Mouse (Mus musculus): ENCODE data around the gene Usp35. TPM values are rescaled to one million over a fixed set of nuclear protein-coding genes. Genes with fewer than 3 reads are reported as not detected.

Usp35 gene
- polyA plus RNA-seq (2012; rRNA removed) (0.29 and 0.36 TPM in 2 replicates), polyA plus RNA-seq (2014; fragmentation: Nextera tagmentation; extraction: Ambion mirVana) (0.14 and 0.18 TPM in 2 replicates)

DNA sequence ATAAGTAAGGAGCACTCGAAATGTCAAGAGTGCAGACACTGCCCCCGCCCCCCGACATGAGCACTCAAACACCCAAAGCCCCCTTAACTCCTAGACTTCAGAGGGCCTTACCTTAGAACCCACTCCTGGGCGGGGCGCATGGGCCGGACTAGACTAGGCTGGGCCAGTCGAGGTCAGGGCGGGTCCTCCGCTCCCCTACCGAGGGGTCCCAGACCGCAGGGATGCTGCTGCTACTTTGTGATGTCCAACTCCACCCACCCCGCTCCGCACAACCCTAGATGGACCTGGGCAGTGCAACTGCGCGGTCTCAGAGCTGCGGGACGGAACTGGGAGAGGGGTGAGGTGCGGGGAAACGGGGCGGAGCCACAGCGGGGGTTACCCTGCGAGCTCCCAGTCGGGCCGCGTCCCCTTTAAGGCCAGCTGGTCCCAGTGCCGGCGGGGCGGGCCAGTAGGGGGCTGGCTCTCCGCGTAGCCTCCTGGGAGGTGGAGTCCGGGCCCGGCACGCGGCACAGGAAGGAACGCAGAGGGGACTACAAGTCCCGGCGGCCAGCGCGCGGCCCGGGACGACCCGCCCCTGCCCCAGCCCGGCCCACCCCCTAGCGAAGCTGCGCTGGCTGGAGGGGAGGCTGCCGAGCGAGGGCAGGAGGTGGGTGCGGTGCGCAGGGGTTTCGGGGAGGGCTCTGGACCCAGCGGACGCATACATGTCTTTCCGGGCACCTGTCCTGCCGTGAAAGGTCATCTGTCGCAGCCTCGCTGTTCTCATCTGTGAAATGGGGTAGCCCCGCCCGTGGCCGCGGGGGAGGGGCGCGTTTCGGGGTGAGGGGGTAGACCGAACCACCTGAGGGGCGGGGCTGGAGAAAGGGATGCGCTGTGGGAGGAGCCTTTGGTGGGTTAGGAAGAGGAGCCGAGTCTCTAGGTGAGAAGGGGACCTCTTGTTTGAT lies at the start of gene Usp35, which contains the start of gene Kctd21:
Gene Usp35 (minus strand): TSS at position 295 of the 941 bp plus-strand sequence.
Gene Kctd21 (plus strand): TSS at position 602 of the 941 bp plus-strand sequence.
- no peaks in the 10 kb centered on the region for H3K36me3 ChIP-seq (replicated peaks; ENCODE audit: control insufficient read depth, insufficient read depth, low read depth)
- peaks cover 5 to 9% of the 10 kb centered on the region in 2 experiments for H3K4me1 ChIP-seq (replicated peaks; ENCODE audit: control insufficient read depth in 2 of 2, insufficient read depth in 2 of 2, low read length in 1 of 2)
- H3K4me2 ChIP-seq (ENCODE audit: low read depth) = peak within 1 kb of the TSS; percentile 95
- TF ChIP-seq CTCF (IDR thresholded peaks at IDR 0.05; ENCODE audit: low read depth) = peak; percentile 46
- TF ChIP-seq EP300 (IDR thresholded peaks at IDR 0.05; ENCODE audit: low read depth) = no peak
- ATAC-seq (ENCODE audit: insufficient read depth) = peak; percentile 99
- 1% methylated on average over 65 of the region's 68 CpGs for WGBS (ENCODE audit: insufficient replicate concordance)
- DNase-seq (ENCODE audit: low read depth in 3 of 3, low spot score in 3 of 3) = peak; percentile 73 to 81 (median 76)
- H3K27me3 ChIP-seq (ENCODE audit: control insufficient read depth, insufficient read depth, low read length) = no peaks in the 10 kb centered on the region
- H3K27ac ChIP-seq = no peak within 1 kb of the TSS
- H3K4me3 ChIP-seq (ENCODE audit: insufficient read depth in 1 of 2, low read depth in 2 of 2, low read length in 2 of 2) = peak within 1 kb of the TSS; percentile 81 to 86
- peak within 1 kb of the TSS; percentile 70 for H3K9ac ChIP-seq (replicated peaks)
- H3K9me3 ChIP-seq (ENCODE audit: control insufficient read depth, low read length) = no peaks in the 10 kb centered on the region

DNA sequence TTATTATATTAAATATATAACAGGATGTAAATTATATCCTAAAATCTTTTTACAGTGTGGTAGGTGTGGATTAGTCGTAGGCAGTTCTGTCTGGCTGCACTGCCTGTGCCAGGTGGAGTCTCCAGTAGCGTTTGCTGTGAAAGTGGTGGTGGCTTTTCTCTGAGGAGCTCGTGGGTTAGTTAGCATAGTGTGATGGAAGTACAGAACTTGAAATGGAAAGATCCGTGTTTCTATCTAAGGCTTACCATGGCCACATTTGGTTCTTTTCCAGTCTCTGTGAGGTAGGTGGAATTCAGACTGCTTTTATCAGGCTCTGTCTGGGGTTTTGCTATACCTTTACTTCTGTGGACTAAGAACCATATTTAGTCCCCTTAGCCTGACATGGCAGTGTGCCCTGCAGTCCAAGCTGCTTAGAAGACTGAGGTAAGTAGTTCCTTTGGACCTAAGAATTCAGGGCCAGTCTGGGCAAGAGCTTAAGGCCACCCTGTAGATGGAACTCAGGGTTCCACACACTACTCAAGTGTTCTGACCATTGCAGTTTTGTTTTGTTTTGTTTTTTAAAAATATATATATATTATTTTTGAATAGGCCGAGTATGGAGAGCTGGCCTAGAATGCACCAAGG lies 48.8 kb upstream of the Usp35 start:
- TF ChIP-seq EP300 (IDR thresholded peaks at IDR 0.05; ENCODE audit: low read depth) (no peak), CTCF (IDR thresholded peaks at IDR 0.05; ENCODE audit: low read depth) (no peak)
- H3K27me3 ChIP-seq (ENCODE audit: control insufficient read depth, insufficient read depth, low read length) = no peaks in the 10 kb centered on the region
- peaks cover 51% of the 10 kb centered on the region for H3K36me3 ChIP-seq (replicated peaks; ENCODE audit: control insufficient read depth, insufficient read depth, low read depth)
- no peaks in the 10 kb centered on the region for H3K4me1 ChIP-seq (replicated peaks; ENCODE audit: control insufficient read depth in 2 of 2, insufficient read depth in 2 of 2, low read length in 1 of 2)
- no peaks in the 10 kb centered on the region for H3K9me3 ChIP-seq (ENCODE audit: control insufficient read depth, low read length)
- ATAC-seq (ENCODE audit: insufficient read depth) (no peak), DNase-seq (ENCODE audit: low read depth in 3 of 3, low spot score in 3 of 3) (no peak)
- H3K27ac ChIP-seq = no peak overlapping the region
- no peak overlapping the region for H3K4me3 ChIP-seq (ENCODE audit: insufficient read depth in 1 of 2, low read depth in 2 of 2, low read length in 2 of 2)
- WGBS (ENCODE audit: insufficient replicate concordance) = 80% methylated on average over 5 of the region's 5 CpGs
- H3K9ac ChIP-seq (replicated peaks) = no peak overlapping the region
- no peak overlapping the region for H3K4me2 ChIP-seq (ENCODE audit: low read depth)

DNA sequence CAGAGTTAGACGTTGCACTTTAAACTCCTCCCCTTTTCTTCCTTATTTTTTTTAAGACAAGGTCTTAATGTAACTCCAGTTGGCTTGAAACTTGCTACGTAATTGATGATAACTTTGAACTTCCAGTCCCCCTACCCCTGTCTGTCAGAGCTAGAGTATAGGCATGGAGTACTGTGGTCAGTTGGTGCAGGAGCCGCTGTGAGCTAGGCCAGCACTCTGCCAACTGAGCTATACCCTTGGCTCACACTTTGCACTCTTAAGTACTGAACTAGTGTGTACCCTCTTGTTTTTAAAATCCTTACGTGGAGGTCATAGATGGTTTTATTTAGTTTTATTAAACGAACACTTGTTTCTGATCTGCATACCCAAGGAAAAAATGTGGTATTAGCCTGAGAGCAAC lies 47.5 kb upstream of the Usp35 start:
- Histone ChIP-seq H3K36me3 (replicated peaks; ENCODE audit: control insufficient read depth, insufficient read depth, low read depth) (peaks cover 57% of the 10 kb centered on the region), H3K9me3 (ENCODE audit: control insufficient read depth, low read length) (no peaks in the 10 kb centered on the region), H3K27me3 (ENCODE audit: control insufficient read depth, insufficient read depth, low read length) (no peaks in the 10 kb centered on the region), H3K4me1 (replicated peaks; ENCODE audit: control insufficient read depth in 2 of 2, insufficient read depth in 2 of 2, low read length in 1 of 2) (no peaks in the 10 kb centered on the region), H3K9ac (replicated peaks) (no peak overlapping the region), H3K27ac (no peak overlapping the region), H3K4me2 (ENCODE audit: low read depth) (no peak overlapping the region), H3K4me3 (ENCODE audit: insufficient read depth in 1 of 2, low read depth in 2 of 2, low read length in 2 of 2) (no peak overlapping the region)
- WGBS (ENCODE audit: insufficient replicate concordance) = 75% methylated on average over 5 of the region's 5 CpGs
- no peak for DNase-seq (ENCODE audit: low read depth in 3 of 3, low spot score in 3 of 3)
- TF ChIP-seq EP300 (IDR thresholded peaks at IDR 0.05; ENCODE audit: low read depth) (no peak), CTCF (IDR thresholded peaks at IDR 0.05; ENCODE audit: low read depth) (no peak)
- no peak for ATAC-seq (ENCODE audit: insufficient read depth)

DNA sequence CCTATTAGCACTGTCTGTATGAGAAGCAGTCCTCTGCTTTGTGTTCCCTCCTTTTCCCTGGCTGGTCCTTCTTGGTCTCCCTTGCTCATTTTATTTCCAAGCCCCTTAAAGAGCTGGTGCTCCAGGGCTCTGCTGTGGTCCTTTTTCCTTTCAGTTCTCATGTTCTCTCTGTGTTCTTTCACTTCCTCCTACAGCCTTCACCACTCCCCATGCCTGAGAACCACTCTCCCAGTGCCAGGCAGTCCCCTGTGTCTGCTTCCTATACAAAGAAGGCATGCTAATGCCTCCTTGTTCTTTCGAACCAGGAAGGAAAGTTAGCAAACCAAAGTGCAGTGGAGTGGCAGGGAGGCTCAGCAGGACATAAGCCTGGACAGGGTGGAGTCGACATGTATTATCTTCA lies 44.1 kb upstream of the Usp35 start:
- ATAC-seq (ENCODE audit: insufficient read depth) (no peak), DNase-seq (ENCODE audit: low read depth in 3 of 3, low spot score in 3 of 3) (no peak)
- Histone ChIP-seq H3K27me3 (ENCODE audit: control insufficient read depth, insufficient read depth, low read length) (no peaks in the 10 kb centered on the region), H3K4me3 (ENCODE audit: insufficient read depth in 1 of 2, low read depth in 2 of 2, low read length in 2 of 2) (no peak overlapping the region), H3K4me1 (replicated peaks; ENCODE audit: control insufficient read depth in 2 of 2, insufficient read depth in 2 of 2, low read length in 1 of 2) (peaks cover 5 to 9% of the 10 kb centered on the region in 2 experiments), H3K9ac (replicated peaks) (no peak overlapping the region), H3K36me3 (replicated peaks; ENCODE audit: control insufficient read depth, insufficient read depth, low read depth) (peaks cover 37% of the 10 kb centered on the region), H3K4me2 (ENCODE audit: low read depth) (no peak overlapping the region), H3K27ac (no peak overlapping the region), H3K9me3 (ENCODE audit: control insufficient read depth, low read length) (no peaks in the 10 kb centered on the region)
- TF ChIP-seq CTCF (IDR thresholded peaks at IDR 0.05; ENCODE audit: low read depth) (no peak), EP300 (IDR thresholded peaks at IDR 0.05; ENCODE audit: low read depth) (no peak)
- WGBS (ENCODE audit: insufficient replicate concordance) = 48% methylated on average over 2 of the region's 2 CpGs

DNA sequence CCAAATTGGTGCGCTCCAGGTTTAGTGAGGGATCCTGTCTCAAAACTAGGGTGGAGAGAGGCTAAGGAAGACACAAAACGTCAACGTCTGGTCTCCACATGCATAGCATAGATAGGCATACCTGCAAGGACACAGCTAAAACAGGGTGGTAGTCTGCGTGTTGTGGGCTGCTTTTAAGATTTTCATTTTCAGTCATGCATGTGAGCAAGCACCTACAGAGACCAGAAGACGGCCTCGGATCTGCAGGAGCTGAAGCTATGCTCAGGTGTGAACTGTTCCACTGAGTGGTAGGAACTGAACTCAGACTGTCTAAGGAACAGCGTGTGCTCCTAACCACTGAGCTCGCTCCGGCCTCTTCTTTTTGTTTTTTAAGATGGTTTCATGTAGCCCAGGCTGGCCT lies 43.3 kb upstream of the Usp35 start:
- H3K27me3 ChIP-seq (ENCODE audit: control insufficient read depth, insufficient read depth, low read length) = no peaks in the 10 kb centered on the region
- no peak overlapping the region for H3K27ac ChIP-seq
- ATAC-seq (ENCODE audit: insufficient read depth) = no peak
- H3K4me2 ChIP-seq (ENCODE audit: low read depth) = no peak overlapping the region
- peaks cover 8 to 13% of the 10 kb centered on the region in 2 experiments for H3K4me1 ChIP-seq (replicated peaks; ENCODE audit: control insufficient read depth in 2 of 2, insufficient read depth in 2 of 2, low read length in 1 of 2)
- no peak overlapping the region for H3K4me3 ChIP-seq (ENCODE audit: insufficient read depth in 1 of 2, low read depth in 2 of 2, low read length in 2 of 2)
- peaks cover 37% of the 10 kb centered on the region for H3K36me3 ChIP-seq (replicated peaks; ENCODE audit: control insufficient read depth, insufficient read depth, low read depth)
- no peaks in the 10 kb centered on the region for H3K9me3 ChIP-seq (ENCODE audit: control insufficient read depth, low read length)
- 79% methylated on average over 9 of the region's 9 CpGs for WGBS (ENCODE audit: insufficient replicate concordance)
- no peak for TF ChIP-seq CTCF (IDR thresholded peaks at IDR 0.05; ENCODE audit: low read depth)
- no peak for DNase-seq (ENCODE audit: low read depth in 3 of 3, low spot score in 3 of 3)
- H3K9ac ChIP-seq (replicated peaks) = no peak overlapping the region
